12 mouse cellular contexts compared by ENCODE assay signal in genomic region chr4:70301187-70301586, GRCm38 (mm10).
DNase-seq lines count a peak whose midpoint lies in the region; ATAC-seq lines count a peak whose summit lies in the region.
"Had no signal": no experiment of that assay in that cellular context is flagged by ENCODE, and none has a peak within 500 bp of the region (broad histone marks: within the 10 kb centered on the region; RNA-seq: fewer than 3 reads in every experiment).

No protein-coding gene starts in this region.

- H3K27ac ChIP-seq in hindbrain, embryonic 16.5 days (ENCODE audit: low read depth, low read length) = no peak overlapping the region
- no peak overlapping the region for H3K27ac ChIP-seq in hindbrain, embryonic 11.5 days (ENCODE audit: low read depth, low read length)
- H3K27ac ChIP-seq in liver, embryonic 16.5 days (ENCODE audit: low read length) = no peak overlapping the region
- H3K27ac ChIP-seq in forebrain, embryonic 15.5 days (replicated peaks) = no peak overlapping the region
- H3K27ac ChIP-seq in heart, embryonic 12.5 days (ENCODE audit: poor library complexity, severe bottlenecking) = no peak overlapping the region

- WGBS in hindbrain, embryonic 16.5 days = 73% methylated on average over 9 of the region's 9 CpGs
- WGBS in hindbrain, embryonic 11.5 days = 91% methylated on average over 9 of the region's 9 CpGs
- 82% methylated on average over 9 of the region's 9 CpGs for WGBS in liver, embryonic 16.5 days (ENCODE audit: insufficient replicate concordance)
- WGBS in forebrain, embryonic 15.5 days = 46% methylated on average over 9 of the region's 9 CpGs
- 90% methylated on average over 9 of the region's 9 CpGs for WGBS in heart, embryonic 12.5 days

- 0 out of 2 replicates have a peak, but pooled peaks have one; percentile 28 for ATAC-seq in hindbrain, embryonic 16.5 days
- no peak for ATAC-seq in hindbrain, embryonic 11.5 days (ENCODE audit: low FRiP score)
- ATAC-seq in liver, embryonic 16.5 days (ENCODE audit: low read depth) = peak; percentile 30; the same call in 1 of the 2 replicates
- peak; percentile 72 for ATAC-seq in forebrain, embryonic 15.5 days (replicated peaks)
- ATAC-seq in heart, embryonic 12.5 days (ENCODE audit: insufficient number of reproducible peaks, low FRiP score) = no peak
- ATAC-seq: activated CD4-positive, CD25-positive, alpha-beta regulatory T cell, adult 4 months; lung, postnatal 0 days had no signal

- no peaks in the 10 kb centered on the region for H3K27me3 ChIP-seq in hindbrain, embryonic 16.5 days (replicated peaks; ENCODE audit: control insufficient read depth, insufficient read depth, low read length)
- H3K27me3 ChIP-seq in hindbrain, embryonic 11.5 days (ENCODE audit: control insufficient read depth, insufficient read depth, low read length) = no peaks in the 10 kb centered on the region
- no peaks in the 10 kb centered on the region for H3K27me3 ChIP-seq in liver, embryonic 16.5 days (ENCODE audit: control insufficient read depth, insufficient read depth, low read depth, low read length)
- H3K27me3 ChIP-seq in forebrain, embryonic 15.5 days = no peaks in the 10 kb centered on the region
- H3K27me3 ChIP-seq in heart, embryonic 12.5 days (replicated peaks) = no peaks in the 10 kb centered on the region

- H3K4me1 ChIP-seq in hindbrain, embryonic 16.5 days (ENCODE audit: control insufficient read depth, insufficient read depth, low read depth, low read length) = no peaks in the 10 kb centered on the region
- H3K4me1 ChIP-seq in hindbrain, embryonic 11.5 days (replicated peaks; ENCODE audit: control insufficient read depth, insufficient read depth, low read length) = no peaks in the 10 kb centered on the region
- no peaks in the 10 kb centered on the region for H3K4me1 ChIP-seq in liver, embryonic 16.5 days (ENCODE audit: control insufficient read depth, low read depth, low read length)
- 0 out of 2 replicates have a peak, but pooled peaks cover 3% of the 10 kb centered on the region for H3K4me1 ChIP-seq in forebrain, embryonic 15.5 days
- no peaks in the 10 kb centered on the region for H3K4me1 ChIP-seq in heart, embryonic 12.5 days (replicated peaks)

- H3K36me3 ChIP-seq in hindbrain, embryonic 16.5 days (ENCODE audit: control insufficient read depth, insufficient read depth, low read length) = peaks cover 6% of the 10 kb centered on the region; the same call in 1 of the 2 replicates
- peaks cover 7% of the 10 kb centered on the region; the same call in 1 of the 2 replicates for H3K36me3 ChIP-seq in hindbrain, embryonic 11.5 days (ENCODE audit: control insufficient read depth, insufficient read depth, low read length)
- H3K36me3 ChIP-seq in liver, embryonic 16.5 days (ENCODE audit: control insufficient read depth, insufficient read depth) = no peaks in the 10 kb centered on the region; the same call in 1 of the 2 replicates
- H3K36me3 ChIP-seq in forebrain, embryonic 15.5 days = peaks cover 10% of the 10 kb centered on the region; the same call in 1 of the 2 replicates
- H3K36me3 ChIP-seq in heart, embryonic 12.5 days = peaks cover 50% of the 10 kb centered on the region

- no peak for DNase-seq in hindbrain, embryonic 11.5 days (ENCODE audit: low spot score)
- no peak for DNase-seq in liver
- DNase-seq in Muller cell, postnatal 12 days (ENCODE audit: inconsistent ontology term) = peak; percentile 53
- DNase-seq: cerebellum, adult 2 months; kidney, adult 9 months had no signal

- no peaks in the 10 kb centered on the region for H3K9me3 ChIP-seq in hindbrain, embryonic 16.5 days (ENCODE audit: control insufficient read depth, low read length)
- H3K9me3 ChIP-seq in hindbrain, embryonic 11.5 days (ENCODE audit: control insufficient read depth, low read length) = no peaks in the 10 kb centered on the region
- H3K9me3 ChIP-seq in liver, embryonic 16.5 days (replicated peaks; ENCODE audit: control insufficient read depth, low read length) = no peaks in the 10 kb centered on the region
- H3K9me3 ChIP-seq in forebrain, embryonic 15.5 days = no peaks in the 10 kb centered on the region
- no peaks in the 10 kb centered on the region for H3K9me3 ChIP-seq in heart, embryonic 12.5 days (replicated peaks)
- H3K9me3 ChIP-seq: G1E had no signal

- no peak overlapping the region for H3K4me2 ChIP-seq in hindbrain, embryonic 16.5 days (ENCODE audit: low read length)
- no peak overlapping the region for H3K4me2 ChIP-seq in hindbrain, embryonic 11.5 days (replicated peaks; ENCODE audit: low read depth, low read length)
- no peak overlapping the region for H3K4me2 ChIP-seq in liver, embryonic 16.5 days (ENCODE audit: low read depth, low read length)
- no peak overlapping the region for H3K4me2 ChIP-seq in forebrain, embryonic 15.5 days (replicated peaks)
- H3K4me2 ChIP-seq in heart, embryonic 12.5 days = no peak overlapping the region

- H3K9ac ChIP-seq in hindbrain, embryonic 16.5 days (ENCODE audit: low read depth, low read length) = no peak overlapping the region
- H3K9ac ChIP-seq in hindbrain, embryonic 11.5 days (ENCODE audit: low read depth, low read length) = no peak overlapping the region
- no peak overlapping the region for H3K9ac ChIP-seq in liver, embryonic 16.5 days (ENCODE audit: low read depth, low read length)
- no peak overlapping the region for H3K9ac ChIP-seq in forebrain, embryonic 15.5 days (replicated peaks)
- H3K9ac ChIP-seq in heart, embryonic 12.5 days = no peak overlapping the region

- no peak overlapping the region for H3K4me3 ChIP-seq in hindbrain, embryonic 16.5 days (ENCODE audit: low read length)
- H3K4me3 ChIP-seq in hindbrain, embryonic 11.5 days (ENCODE audit: low read depth, low read length) = no peak overlapping the region
- no peak overlapping the region for H3K4me3 ChIP-seq in liver, embryonic 16.5 days (ENCODE audit: low read depth, low read length)
- no peak overlapping the region for H3K4me3 ChIP-seq in forebrain, embryonic 15.5 days
- H3K4me3 ChIP-seq in heart, embryonic 12.5 days = no peak overlapping the region

Comparison
In these comparisons a context has a peak if more than half of its experiments do, and no peak if none do; other contexts are left out.
1. ATAC-seq: peak in hindbrain, embryonic 16.5 days (single experiment), liver, embryonic 16.5 days (single experiment) and forebrain, embryonic 15.5 days (single experiment); none in hindbrain, embryonic 11.5 days (single experiment) and heart, embryonic 12.5 days (single experiment).